Mouse (Mus musculus): ENCODE measurements at regions not wholly inside any gene's neighbourhood (a gene's known extent, or its start where the extent isn't known, plus 50 kb on each side); places are given as distances from the start of the nearest gene placed in this dataset.

DNA sequence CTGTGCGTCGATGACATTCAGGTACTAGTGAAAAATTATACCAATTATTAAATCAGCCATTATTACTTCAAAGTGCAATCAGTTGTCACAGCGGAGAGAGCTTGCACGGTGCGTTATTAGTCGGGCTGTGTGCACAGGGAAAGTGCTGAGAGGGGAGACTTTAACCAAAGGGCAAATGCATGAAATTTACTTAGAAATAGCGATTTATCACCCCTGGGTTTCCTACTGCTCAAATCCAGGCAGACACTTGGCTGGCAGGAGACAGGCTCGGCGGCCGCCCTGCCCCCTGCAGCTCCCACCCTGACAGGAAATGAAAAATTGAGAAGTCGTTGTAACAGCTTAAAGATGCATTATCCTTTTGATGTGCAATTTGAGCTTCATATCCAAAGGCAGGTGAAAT, 145.5 kb upstream of the Mvb12b start:
- no peaks in the 10 kb centered on the region for H3K36me3 ChIP-seq
- H3K27ac ChIP-seq: no peak overlapping the region
- 0 out of 2 replicates have a peak overlapping the region, but pooled peaks have one; percentile 11 for H3K4me2 ChIP-seq (replicated peaks)
- H3K4me3 ChIP-seq: no peak overlapping the region
- WGBS: 29% methylated on average over 11 of the region's 11 CpGs
- peaks cover 31% of the 10 kb centered on the region for H3K4me1 ChIP-seq
- no peak overlapping the region for H3K9ac ChIP-seq
- H3K27me3 ChIP-seq: peaks cover 9% of the 10 kb centered on the region; the same call in 1 of the 2 replicates
- H3K9me3 ChIP-seq: no peaks in the 10 kb centered on the region
- no peak for ATAC-seq (ENCODE audit: low FRiP score, low read depth)

DNA sequence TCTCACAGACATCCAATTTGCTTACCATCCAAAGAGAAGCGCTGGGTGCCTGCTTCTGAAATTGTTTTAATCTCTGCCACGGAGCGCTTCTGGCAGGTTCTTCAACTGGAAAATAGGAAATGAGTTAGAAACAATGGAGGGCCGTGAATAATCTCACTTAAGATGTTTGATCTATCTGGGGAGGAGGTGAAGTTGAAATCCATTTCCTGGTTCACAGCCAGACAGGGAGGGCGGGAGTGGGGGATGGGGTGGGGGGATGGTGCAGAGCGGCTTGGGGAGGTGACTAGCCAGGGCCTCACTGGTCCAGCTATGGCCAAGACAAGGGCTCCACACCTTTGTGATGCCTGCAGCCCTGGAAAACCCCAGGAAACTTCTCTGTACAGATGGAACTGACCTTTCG, 143.7 kb upstream of the Mvb12b start:
- Histone ChIP-seq H3K9me3 (no peaks in the 10 kb centered on the region), H3K27ac (no peak overlapping the region), H3K27me3 (peaks cover 9% of the 10 kb centered on the region; the same call in 1 of the 2 replicates), H3K36me3 (no peaks in the 10 kb centered on the region), H3K4me2 (replicated peaks) (no peak overlapping the region), H3K9ac (no peak overlapping the region), H3K4me1 (peaks cover 48% of the 10 kb centered on the region), H3K4me3 (no peak overlapping the region)
- no peak for ATAC-seq (ENCODE audit: low FRiP score, low read depth)
- 29% methylated on average over 7 of the region's 7 CpGs for WGBS

DNA sequence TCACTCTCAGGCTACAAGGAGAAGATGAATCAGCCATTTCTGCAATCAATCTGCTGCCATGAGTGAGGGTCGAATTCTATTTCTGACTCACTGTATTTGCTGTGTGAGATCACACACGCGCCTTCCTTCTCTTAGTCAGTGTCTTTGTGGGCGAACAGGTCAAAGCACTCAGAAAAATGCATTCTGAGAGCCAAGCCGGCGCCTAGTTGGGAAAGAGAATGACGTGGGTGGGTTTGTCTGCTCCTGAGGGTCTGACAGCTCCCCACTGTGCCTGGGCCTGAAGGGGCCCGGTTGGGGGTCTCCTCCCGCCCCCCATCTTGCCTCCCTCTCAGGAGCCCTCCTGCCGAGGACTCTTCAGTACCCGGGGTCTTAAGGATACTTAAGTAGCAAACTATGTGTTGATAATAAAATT, 143.3 kb upstream of the Mvb12b start:
- Histone ChIP-seq H3K9me3 (no peaks in the 10 kb centered on the region), H3K4me3 (no peak overlapping the region), H3K4me1 (peaks cover 48% of the 10 kb centered on the region), H3K9ac (no peak overlapping the region), H3K27me3 (peaks cover 9% of the 10 kb centered on the region; the same call in 1 of the 2 replicates), H3K27ac (no peak overlapping the region), H3K4me2 (replicated peaks) (no peak overlapping the region), H3K36me3 (no peaks in the 10 kb centered on the region)
- 22% methylated on average over 11 of the region's 11 CpGs for WGBS
- ATAC-seq (ENCODE audit: low FRiP score, low read depth): no peak

DNA sequence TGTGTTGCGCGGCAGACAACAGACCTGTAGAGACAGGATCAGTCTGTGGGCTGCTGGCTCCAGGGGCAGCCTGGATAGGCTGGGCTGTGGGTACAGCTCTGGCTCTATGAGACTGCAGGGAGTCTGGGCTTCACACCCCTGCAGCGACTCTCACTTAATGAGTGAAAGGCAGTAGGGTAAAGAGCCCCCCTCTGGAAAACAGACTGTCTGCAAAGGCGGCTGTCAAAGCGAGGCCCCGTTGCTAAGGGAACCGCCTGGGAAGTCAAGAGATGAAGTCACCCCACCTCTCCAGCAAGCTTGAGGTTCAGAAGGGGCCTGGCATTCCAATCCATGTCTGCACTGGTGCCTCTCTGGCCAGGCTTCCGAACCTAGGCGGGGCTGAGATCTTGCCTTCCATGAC, 139.7 kb upstream of the Mvb12b start:
- peak; percentile 74 for ATAC-seq (ENCODE audit: low FRiP score, low read depth)
- 0 out of 2 replicates have a peak overlapping the region, but pooled peaks have one; percentile 31 for H3K9ac ChIP-seq
- peak overlapping the region; percentile 48; the same call in 1 of the 2 replicates for H3K27ac ChIP-seq
- H3K9me3 ChIP-seq: no peaks in the 10 kb centered on the region
- peaks cover 33% of the 10 kb centered on the region for H3K4me1 ChIP-seq
- H3K36me3 ChIP-seq: no peaks in the 10 kb centered on the region
- WGBS: 21% methylated on average over 9 of the region's 9 CpGs
- H3K4me2 ChIP-seq (replicated peaks): peak overlapping the region; percentile 24
- H3K27me3 ChIP-seq: peaks cover 9% of the 10 kb centered on the region; the same call in 1 of the 2 replicates
- no peak overlapping the region for H3K4me3 ChIP-seq

DNA sequence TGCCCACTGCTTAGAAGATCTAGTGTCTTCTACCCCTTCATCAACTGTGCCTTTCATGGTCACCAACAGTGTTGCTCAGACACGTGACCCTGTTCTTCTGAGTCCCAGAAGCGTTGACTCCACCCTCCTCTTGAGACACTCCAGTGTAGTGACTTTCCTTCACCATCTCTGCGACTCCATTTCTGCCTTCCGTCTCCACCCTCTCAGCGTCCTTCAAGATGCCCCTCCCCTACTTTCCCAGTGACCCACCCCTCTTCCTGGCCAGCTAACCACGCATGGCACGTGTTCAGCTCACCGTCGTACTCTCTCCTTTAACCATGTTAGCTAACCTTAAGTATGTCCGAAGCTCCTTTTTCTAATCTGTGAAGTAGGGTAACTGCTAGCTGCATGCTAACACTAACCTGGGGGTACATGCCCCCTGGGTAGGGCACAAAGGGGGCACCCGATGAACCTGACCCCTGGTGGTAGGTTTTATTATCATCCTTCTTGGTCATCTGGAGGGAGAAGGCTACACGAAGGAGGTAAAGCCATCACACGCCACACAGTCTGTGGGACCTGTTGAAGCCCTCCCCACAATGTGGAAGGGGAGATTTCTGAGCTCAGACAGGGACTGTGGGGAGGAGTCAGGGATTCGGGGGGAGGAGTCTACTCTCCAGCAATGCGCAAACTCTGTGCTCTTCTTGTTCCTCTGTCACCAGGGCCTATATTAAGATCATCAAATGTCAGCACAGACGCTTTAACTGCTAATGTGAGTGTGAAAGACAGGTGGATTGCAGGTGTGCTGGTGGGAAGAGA, 139.0 kb upstream of the Mvb12b start:
- no peak for ATAC-seq (ENCODE audit: low FRiP score, low read depth)
- H3K4me1 ChIP-seq: peaks cover 30% of the 10 kb centered on the region
- H3K4me3 ChIP-seq: no peak overlapping the region
- 0 out of 2 replicates have a peak, but pooled peaks cover 9% of the 10 kb centered on the region for H3K27me3 ChIP-seq
- H3K9me3 ChIP-seq: peaks cover 3% of the 10 kb centered on the region; the same call in 1 of the 2 replicates
- H3K4me2 ChIP-seq (replicated peaks): peak overlapping the region; percentile 24
- H3K27ac ChIP-seq: peak overlapping the region; percentile 48; the same call in 1 of the 2 replicates
- 0 out of 2 replicates have a peak overlapping the region, but pooled peaks have one; percentile 31 for H3K9ac ChIP-seq
- no peaks in the 10 kb centered on the region for H3K36me3 ChIP-seq
- WGBS: 75% methylated on average over 16 of the region's 16 CpGs

DNA sequence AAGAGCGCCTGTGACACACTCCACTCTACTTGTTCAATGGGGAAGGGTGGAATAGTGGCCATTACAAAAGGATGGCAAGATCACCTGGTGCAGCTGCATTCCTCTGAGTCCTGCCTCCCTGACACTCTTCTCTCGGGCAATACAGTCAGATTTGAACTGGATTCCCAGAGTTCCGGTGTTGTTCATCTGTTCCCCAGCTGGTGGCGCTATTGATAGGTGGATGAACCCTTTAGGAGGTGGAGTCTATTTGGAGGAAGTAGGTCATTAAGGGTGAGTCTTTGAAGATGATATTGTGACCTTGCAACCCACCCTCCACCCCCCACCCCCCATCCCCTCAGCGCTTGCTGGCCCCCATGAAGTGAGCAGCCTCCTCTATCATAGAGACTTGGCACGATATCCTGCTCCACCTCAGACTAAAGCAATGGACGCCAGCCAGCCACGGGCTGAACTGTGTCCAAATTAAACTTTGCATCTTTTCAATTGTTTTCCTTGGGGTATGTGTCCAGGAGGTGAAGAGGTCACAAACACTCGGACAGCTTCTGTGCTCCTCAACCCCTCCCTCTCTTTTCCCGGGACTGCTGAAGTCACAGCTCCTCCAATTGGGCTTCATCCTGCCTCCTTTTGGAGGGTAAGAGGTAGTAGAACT, 138.1 kb upstream of the Mvb12b start:
- Histone ChIP-seq H3K9me3 (peaks cover 8% of the 10 kb centered on the region; the same call in 1 of the 2 replicates), H3K27ac (no peak overlapping the region), H3K9ac (no peak overlapping the region), H3K36me3 (no peaks in the 10 kb centered on the region), H3K4me2 (replicated peaks) (no peak overlapping the region), H3K4me1 (peaks cover 21% of the 10 kb centered on the region), H3K27me3 (0 out of 2 replicates have a peak, but pooled peaks cover 9% of the 10 kb centered on the region), H3K4me3 (no peak overlapping the region)
- ATAC-seq (ENCODE audit: low FRiP score, low read depth): no peak
- 69% methylated on average over 10 of the region's 10 CpGs for WGBS

DNA sequence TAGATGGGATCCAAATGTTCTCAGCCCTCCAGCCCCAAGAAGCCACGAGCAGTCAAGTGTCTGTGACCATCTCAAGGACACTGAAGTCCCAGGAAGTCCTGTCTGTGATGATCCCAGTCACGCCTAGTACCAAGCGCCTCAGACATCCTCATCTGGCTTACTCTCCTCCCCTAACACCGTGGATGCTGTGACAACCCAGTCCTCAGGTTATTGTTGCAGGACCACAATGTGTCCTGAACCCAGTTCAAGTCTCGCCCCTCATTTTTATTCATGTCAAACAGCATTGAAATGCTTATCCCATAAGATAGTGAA, 129.4 kb upstream of the Mvb12b start:
- Histone ChIP-seq H3K27ac (no peak overlapping the region), H3K4me2 (replicated peaks) (no peak overlapping the region), H3K4me1 (peaks cover 20% of the 10 kb centered on the region), H3K9ac (no peak overlapping the region), H3K36me3 (no peaks in the 10 kb centered on the region), H3K27me3 (no peaks in the 10 kb centered on the region), H3K9me3 (peaks cover 11% of the 10 kb centered on the region), H3K4me3 (no peak overlapping the region)
- 70% methylated on average over 5 of the region's 5 CpGs for WGBS
- no peak for ATAC-seq (ENCODE audit: low FRiP score, low read depth)

DNA sequence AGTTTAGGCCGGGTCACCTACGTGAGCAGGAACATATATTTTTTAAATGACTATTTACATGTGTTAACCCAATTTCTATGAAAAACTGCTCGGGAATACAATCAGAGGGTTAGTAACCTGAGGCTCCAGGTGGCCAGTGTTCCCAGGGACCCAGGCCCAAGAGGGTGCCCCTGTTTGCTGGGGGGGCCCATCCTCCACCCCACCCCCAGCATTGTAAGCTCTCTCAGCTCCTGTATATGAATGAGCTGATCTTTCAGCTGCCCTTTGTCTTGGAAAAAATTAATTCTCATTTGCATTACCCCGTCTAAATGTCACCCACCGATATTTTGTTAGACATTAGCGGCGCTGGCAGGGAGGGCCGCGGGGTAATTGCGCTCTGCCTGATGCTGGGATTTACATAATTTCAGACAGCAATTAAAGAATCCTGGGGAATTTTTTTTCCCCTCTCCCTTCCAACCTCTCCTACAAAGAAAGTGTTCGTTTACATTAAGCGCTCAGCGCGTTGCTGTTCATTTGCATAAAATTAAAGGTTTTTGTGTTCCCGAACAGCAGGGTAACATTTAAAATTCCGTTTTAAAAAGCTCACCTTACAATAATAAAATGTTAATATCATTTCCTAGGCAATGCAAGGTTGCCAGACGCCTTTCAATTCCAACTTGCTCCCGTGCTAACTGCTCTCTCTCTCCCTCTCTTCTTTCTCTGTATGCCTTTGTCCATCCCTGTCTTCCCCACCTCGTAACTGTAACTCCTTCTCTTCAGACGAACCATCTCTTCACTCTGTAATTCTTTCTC, 128.8 kb upstream of the Mvb12b start:
- Histone ChIP-seq H3K9ac (no peak overlapping the region), H3K4me2 (replicated peaks) (no peak overlapping the region), H3K27ac (no peak overlapping the region), H3K4me1 (peaks cover 20% of the 10 kb centered on the region), H3K36me3 (no peaks in the 10 kb centered on the region), H3K4me3 (no peak overlapping the region), H3K27me3 (no peaks in the 10 kb centered on the region), H3K9me3 (peaks cover 6% of the 10 kb centered on the region)
- no peak for ATAC-seq (ENCODE audit: low FRiP score, low read depth)
- 44% methylated on average over 20 of the region's 20 CpGs for WGBS

DNA sequence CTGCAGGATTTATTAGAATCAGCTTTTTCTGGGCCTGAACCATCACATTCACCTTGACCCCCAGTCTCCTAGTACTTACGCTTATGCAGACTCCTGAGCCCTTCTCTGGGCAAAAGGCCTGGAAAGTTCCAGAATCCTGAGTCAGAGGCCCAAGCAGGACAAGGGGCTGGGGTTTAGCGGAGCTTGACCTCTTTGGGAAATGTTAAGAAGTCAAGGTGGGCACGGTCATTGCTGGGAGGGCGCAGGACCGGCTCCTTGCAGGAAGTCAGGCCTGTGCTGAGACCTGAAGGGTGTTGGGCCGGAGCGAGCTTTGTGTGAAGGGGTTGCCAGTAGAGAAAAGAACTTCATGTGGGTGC, 127.9 kb upstream of the Mvb12b start:
- peak overlapping the region; percentile 3; the same call in 1 of the 2 replicates for H3K27ac ChIP-seq
- WGBS: 79% methylated on average over 7 of the region's 7 CpGs

DNA sequence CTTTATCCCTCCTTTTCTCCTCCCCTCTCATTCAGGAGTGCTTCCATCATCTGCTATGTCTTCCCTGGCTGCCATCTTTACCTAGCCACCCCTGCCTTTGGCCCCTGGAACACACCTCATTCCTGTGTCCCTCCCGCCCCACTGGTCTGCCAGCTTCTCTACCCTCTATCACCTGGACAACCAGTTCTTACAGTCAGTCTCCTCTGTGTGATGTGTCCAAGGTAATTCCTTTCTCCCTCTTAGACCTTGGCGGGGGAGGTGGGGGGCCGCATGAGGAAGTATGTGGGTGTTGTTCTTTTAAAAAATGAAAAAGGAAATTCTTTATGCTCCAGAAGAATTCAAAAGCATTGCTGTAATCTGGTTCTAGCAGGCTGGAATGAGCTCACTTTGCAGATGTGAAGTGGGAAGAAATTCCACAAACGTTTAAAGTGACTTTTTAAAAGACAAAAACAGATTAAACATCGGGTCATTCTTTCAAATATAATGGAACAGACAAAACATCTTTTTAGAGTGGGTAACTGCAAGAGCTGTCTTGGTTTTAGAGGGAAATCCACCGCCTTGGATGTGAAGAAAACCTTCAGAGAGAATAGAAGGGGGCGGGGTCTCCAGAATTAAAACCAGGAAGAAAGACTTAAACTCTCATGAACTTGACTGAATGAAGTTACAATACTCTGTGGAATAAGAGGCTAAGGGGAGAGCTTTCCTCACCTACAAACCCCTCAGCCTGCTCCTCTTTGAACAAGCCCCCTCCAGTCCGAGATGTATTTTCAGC, 127.3 kb upstream of the Mvb12b start:
- Histone ChIP-seq H3K9me3 (peaks cover 3% of the 10 kb centered on the region; the same call in 1 of the 2 replicates), H3K4me3 (no peak overlapping the region), H3K4me2 (replicated peaks) (no peak overlapping the region), H3K27me3 (no peaks in the 10 kb centered on the region), H3K4me1 (peaks cover 20% of the 10 kb centered on the region), H3K36me3 (no peaks in the 10 kb centered on the region), H3K9ac (0 out of 2 replicates have a peak overlapping the region, but pooled peaks have one; percentile 1), H3K27ac (peak overlapping the region; percentile 33; the same call in 1 of the 2 replicates)
- ATAC-seq (ENCODE audit: low FRiP score, low read depth): no peak
- 59% methylated on average over 8 of the region's 8 CpGs for WGBS

More for the DNA sequence above, 127.9 kb upstream of the Mvb12b start:
- Histone ChIP-seq H3K27me3 (no peaks in the 10 kb centered on the region), H3K36me3 (no peaks in the 10 kb centered on the region), H3K4me2 (replicated peaks) (no peak overlapping the region), H3K9ac (0 out of 2 replicates have a peak overlapping the region, but pooled peaks have one; percentile 1), H3K9me3 (peaks cover 3% of the 10 kb centered on the region; the same call in 1 of the 2 replicates), H3K4me3 (no peak overlapping the region), H3K4me1 (peaks cover 20% of the 10 kb centered on the region)
- no peak for ATAC-seq (ENCODE audit: low FRiP score, low read depth)

DNA sequence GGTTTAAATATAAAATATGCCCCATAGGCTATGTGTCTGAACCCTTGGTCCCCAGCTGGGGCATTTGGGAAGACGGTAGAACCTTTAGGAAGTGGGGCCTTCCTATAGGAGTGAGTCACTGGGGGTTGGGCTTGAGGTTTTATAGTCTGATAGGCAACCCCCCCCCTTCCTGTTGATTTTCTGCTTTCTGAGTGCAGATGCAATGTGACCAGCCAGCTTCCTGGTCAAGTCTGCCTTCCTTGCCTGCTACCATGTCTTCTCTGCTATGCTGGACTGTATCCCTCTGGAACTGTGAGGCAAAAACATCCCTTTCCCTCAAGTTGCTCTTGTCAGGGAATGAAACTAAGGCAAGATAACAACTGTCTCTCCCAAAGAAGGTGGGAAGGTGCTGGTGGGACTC, 122.4 kb upstream of the Mvb12b start:
- Histone ChIP-seq H3K4me3 (no peak overlapping the region), H3K9me3 (no peaks in the 10 kb centered on the region), H3K4me1 (peaks cover 8% of the 10 kb centered on the region), H3K4me2 (replicated peaks) (no peak overlapping the region), H3K9ac (no peak overlapping the region), H3K27me3 (no peaks in the 10 kb centered on the region), H3K27ac (no peak overlapping the region), H3K36me3 (no peaks in the 10 kb centered on the region)
- WGBS: 50% methylated on average over 1 of the region's 1 CpGs
- no peak for ATAC-seq (ENCODE audit: low FRiP score, low read depth)
